Mouse (Mus musculus) E14TG2a.4 (cell line): ENCODE measurements at regions not wholly inside any gene's neighbourhood (a gene's known extent, or its start where the extent isn't known, plus 50 kb on each side); places are given as distances from the start of the nearest gene placed in this dataset.

ENCODE experiments used
- H3K27me3 ChIP-seq: 2 replicates; pipeline ENCODE4 v1.6.1; 2014; ENCODE audit warnings: low read length, control low read depth; ENCODE audit not compliant: insufficient read depth
- H3K36me3 ChIP-seq: 2 replicates; pipeline ENCODE4 v1.6.1; 2014; ENCODE audit warnings: low read length, control low read depth; ENCODE audit not compliant: insufficient read depth
- H3K4me1 ChIP-seq: replicated peaks from 2 replicates; pipeline ENCODE4 v1.6.1; 2014; ENCODE audit warnings: low read depth, low read length, control low read depth
- H3K4me3 ChIP-seq: replicated peaks from 2 replicates; pipeline ENCODE4 v1.5.1; 2014; ENCODE audit warnings: mild to moderate bottlenecking, low read length
- H3K9me3 ChIP-seq: 2 replicates; pipeline ENCODE4 v1.6.1; 2014; ENCODE audit warnings: low read length, control low read depth
- CTCF ChIP-seq: conservative IDR thresholded peaks from 2 replicates; pipeline ENCODE4 v1.5.1; 2014; ENCODE audit warnings: low read length
- NANOG ChIP-seq: IDR thresholded peaks from 2 replicates; pipeline ENCODE4 v1.6.1; 2014; ENCODE audit warnings: borderline replicate concordance, low read length, mixed read lengths
- POU5F1 ChIP-seq: IDR thresholded peaks from 2 replicates; pipeline ENCODE4 v1.6.1; 2014; ENCODE audit warnings: low read length, borderline replicate concordance

- peaks cover 24% of the 10 kb centered on the region for H3K27me3 ChIP-seq
- H3K4me3 ChIP-seq, result no peak overlapping the region
- no peak for TF ChIP-seq POU5F1
- TF ChIP-seq NANOG, result no peak
- TF ChIP-seq CTCF, result no peak
- no peaks in the 10 kb centered on the region for H3K36me3 ChIP-seq
- H3K4me1 ChIP-seq, result peaks cover 10% of the 10 kb centered on the region; the same call in 1 of the 2 replicates
- H3K9me3 ChIP-seq, result no peaks in the 10 kb centered on the region
Measured at GRCm38 (mm10) chr2:75147399-75147798, 321.8 kb downstream of the Mtx2 start.

- TF ChIP-seq POU5F1 (no peak), NANOG (no peak), CTCF (no peak)
- H3K4me3 ChIP-seq, result no peak overlapping the region
- H3K9me3 ChIP-seq, result no peaks in the 10 kb centered on the region
- no peaks in the 10 kb centered on the region for H3K36me3 ChIP-seq
- H3K27me3 ChIP-seq, result peaks cover 21% of the 10 kb centered on the region
- peaks cover 10% of the 10 kb centered on the region; the same call in 1 of the 2 replicates for H3K4me1 ChIP-seq
Measured at GRCm38 (mm10) chr2:75147967-75148366, 322.4 kb downstream of the Mtx2 start.

GRCm38 (mm10) chr2:75149036-75149435 lies 323.4 kb downstream of the Mtx2 start:
- Histone ChIP-seq H3K4me3 (no peak overlapping the region), H3K36me3 (no peaks in the 10 kb centered on the region), H3K9me3 (no peaks in the 10 kb centered on the region), H3K27me3 (peaks cover 13% of the 10 kb centered on the region; the same call in 1 of the 2 replicates), H3K4me1 (peaks cover 10% of the 10 kb centered on the region; the same call in 1 of the 2 replicates)
- no peak for TF ChIP-seq POU5F1

- Histone ChIP-seq H3K36me3 (no peaks in the 10 kb centered on the region), H3K4me1 (peaks cover 10% of the 10 kb centered on the region; the same call in 1 of the 2 replicates), H3K9me3 (no peaks in the 10 kb centered on the region), H3K4me3 (no peak overlapping the region), H3K27me3 (peaks cover 9% of the 10 kb centered on the region; the same call in 1 of the 2 replicates)
- no peak for TF ChIP-seq NANOG
- no peak for TF ChIP-seq POU5F1
- TF ChIP-seq CTCF, result no peak
Measured at GRCm38 (mm10) chr2:75149562-75149961, 324.0 kb downstream of the Mtx2 start.

- H3K4me1 ChIP-seq, result peaks cover 10% of the 10 kb centered on the region; the same call in 1 of the 2 replicates
- no peaks in the 10 kb centered on the region for H3K9me3 ChIP-seq
- H3K27me3 ChIP-seq, result 0 out of 2 replicates have a peak, but pooled peaks cover 5% of the 10 kb centered on the region
- H3K36me3 ChIP-seq, result no peaks in the 10 kb centered on the region
- TF ChIP-seq CTCF (peak; percentile 31), NANOG (no peak), POU5F1 (no peak)
- H3K4me3 ChIP-seq, result no peak overlapping the region
Measured at GRCm38 (mm10) chr2:75150986-75151385, 325.4 kb downstream of the Mtx2 start.

- Histone ChIP-seq H3K36me3 (no peaks in the 10 kb centered on the region), H3K9me3 (no peaks in the 10 kb centered on the region), H3K27me3 (0 out of 2 replicates have a peak, but pooled peaks cover 2% of the 10 kb centered on the region), H3K4me1 (peaks cover 10% of the 10 kb centered on the region; the same call in 1 of the 2 replicates), H3K4me3 (no peak overlapping the region)
- TF ChIP-seq NANOG, result no peak
- no peak for TF ChIP-seq CTCF
- TF ChIP-seq POU5F1, result no peak
Measured at GRCm38 (mm10) chr2:75151519-75151918, 325.9 kb downstream of the Mtx2 start.

- no peak overlapping the region for H3K4me3 ChIP-seq
- TF ChIP-seq NANOG (no peak), POU5F1 (no peak), CTCF (peak; percentile 90)
- H3K4me1 ChIP-seq, result peaks cover 8% of the 10 kb centered on the region; the same call in 1 of the 2 replicates
Measured at GRCm38 (mm10) chr2:75152477-75152990, 326.9 kb downstream of the Mtx2 start.

GRCm38 (mm10) chr2:75154448-75154847 lies 328.8 kb downstream of the Mtx2 start:
- Histone ChIP-seq H3K9me3 (no peaks in the 10 kb centered on the region), H3K4me1 (0 out of 2 replicates have a peak, but pooled peaks cover 3% of the 10 kb centered on the region), H3K36me3 (no peaks in the 10 kb centered on the region), H3K4me3 (no peak overlapping the region), H3K27me3 (peaks cover 11% of the 10 kb centered on the region; the same call in 1 of the 2 replicates)
- TF ChIP-seq CTCF (no peak), NANOG (no peak)

More at GRCm38 (mm10) chr2:75152477-75152990, 326.9 kb downstream of the Mtx2 start:
- H3K9me3 ChIP-seq, result no peaks in the 10 kb centered on the region
- H3K36me3 ChIP-seq, result no peaks in the 10 kb centered on the region
- H3K27me3 ChIP-seq, result 0 out of 2 replicates have a peak, but pooled peaks cover 2% of the 10 kb centered on the region

- Histone ChIP-seq H3K36me3 (no peaks in the 10 kb centered on the region), H3K4me1 (no peaks in the 10 kb centered on the region), H3K27me3 (peaks cover 13% of the 10 kb centered on the region; the same call in 1 of the 2 replicates), H3K4me3 (no peak overlapping the region), H3K9me3 (no peaks in the 10 kb centered on the region)
- TF ChIP-seq CTCF (no peak), NANOG (no peak), POU5F1 (no peak)
Measured at GRCm38 (mm10) chr2:75158581-75158980, 333.0 kb downstream of the Mtx2 start.
